Mouse (Mus musculus) urinary bladder, adult 2 months (tissue): ENCODE data around the gene Gm10073. TPM values are rescaled to one million over a fixed set of nuclear protein-coding genes. Genes with fewer than 3 reads are reported as not detected.
"Not testable (repeated sequence)": the region's sequence is repeated elsewhere in the genome, so short reads cannot be mapped to it uniquely, and the experiment has no call there.

ENCODE experiments used
- DNase-seq: peaks from one replicate; pipeline ENCODE4 v3.0.0; 2022; ENCODE audit warnings: low spot score
- polyA plus RNA-seq: library from polyadenylated mRNA; depleted of rRNA; stranded (reverse); fragments of >200 nt; gene quantifications from 2 replicates; pipeline ENCODE4 v1.2.3, GENCODE M21; 2012

Gm10073 gene
- polyA plus RNA-seq, 1 experiment, result 228 TPM

- DNase-seq, result no peak
Observed at GRCm38 (mm10) chr8:106599265-106599979, 26.2 kb upstream of the Gm10073 start.

DNA sequence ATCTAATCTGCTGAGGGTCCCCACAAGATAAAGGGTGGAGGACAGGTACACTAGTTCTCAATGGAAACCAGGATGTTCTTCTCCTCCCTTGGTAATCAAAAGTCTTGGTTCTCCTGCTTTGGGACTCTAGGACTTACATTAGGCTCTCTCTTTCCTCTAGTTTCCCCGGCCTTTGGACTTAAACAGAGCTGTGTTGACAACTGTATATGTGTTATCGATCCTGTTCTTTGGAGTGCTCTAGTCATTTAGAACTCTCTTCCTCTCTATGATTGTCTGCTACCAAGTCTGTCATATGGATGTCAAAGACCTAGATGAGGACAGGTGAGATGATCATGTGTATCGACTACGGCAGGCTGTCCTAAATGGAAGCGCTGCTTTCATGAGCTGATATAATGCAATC, 23.8 kb upstream of the Gm10073 start:
- no peak for DNase-seq

- not testable (repeated sequence) for DNase-seq
Observed at GRCm38 (mm10) chr8:106595623-106596022, 22.4 kb upstream of the Gm10073 start.

GRCm38 (mm10) chr8:106592458-106592857, 19.2 kb upstream of the Gm10073 start:
- no peak for DNase-seq

DNA sequence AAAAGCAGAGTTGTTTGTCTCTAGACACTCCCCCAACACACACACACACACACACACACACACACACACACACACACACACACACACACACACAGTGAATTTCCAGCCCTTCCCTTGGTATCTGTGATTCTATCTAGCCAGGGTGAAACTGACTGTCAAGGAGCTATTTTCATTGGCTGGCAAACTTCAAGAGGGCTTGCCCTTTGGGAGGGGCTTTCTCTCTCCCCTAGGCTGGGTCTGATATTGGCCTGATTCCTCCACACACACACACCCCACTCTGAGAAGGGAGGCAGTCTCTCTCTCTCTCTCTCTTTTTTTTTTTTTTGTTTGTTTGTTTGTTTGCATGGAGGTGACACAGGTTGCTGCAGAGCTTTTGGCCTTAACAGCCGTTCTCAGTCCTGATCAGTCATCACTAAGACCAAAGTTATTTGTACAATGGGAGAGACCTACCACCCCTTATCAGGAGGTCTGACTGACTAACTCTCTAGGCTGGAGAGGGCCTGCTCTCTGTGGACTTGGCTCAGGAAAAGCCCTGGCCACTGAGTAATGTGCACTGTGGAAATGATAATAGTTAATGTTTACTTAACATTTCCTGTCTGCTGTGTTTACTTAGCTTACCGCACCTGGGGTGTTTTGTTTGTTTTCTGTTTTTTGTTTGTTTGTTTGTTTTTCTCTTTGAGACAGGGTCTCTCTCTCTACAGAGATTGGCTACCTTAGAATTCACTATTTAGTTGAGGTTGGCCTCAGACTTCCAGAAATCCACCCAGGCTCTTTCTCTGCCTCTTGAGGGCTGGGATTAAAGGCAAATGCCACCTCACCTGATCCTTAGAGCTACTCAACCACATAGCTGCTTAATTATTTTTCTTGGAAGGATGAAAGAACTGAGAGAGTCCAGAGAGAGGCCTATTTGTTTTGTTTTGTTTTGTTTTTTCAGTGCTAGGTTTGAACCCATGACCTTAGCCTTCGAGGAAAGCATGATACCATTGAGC, 15.5 kb upstream of the Gm10073 start:
- DNase-seq, result no peak

GRCm38 (mm10) chr8:106586896-106587295, 13.6 kb upstream of the Gm10073 start:
- DNase-seq, result no peak

GRCm38 (mm10) chr8:106585671-106586037, 12.4 kb upstream of the Gm10073 start:
- DNase-seq, result no peak

DNA sequence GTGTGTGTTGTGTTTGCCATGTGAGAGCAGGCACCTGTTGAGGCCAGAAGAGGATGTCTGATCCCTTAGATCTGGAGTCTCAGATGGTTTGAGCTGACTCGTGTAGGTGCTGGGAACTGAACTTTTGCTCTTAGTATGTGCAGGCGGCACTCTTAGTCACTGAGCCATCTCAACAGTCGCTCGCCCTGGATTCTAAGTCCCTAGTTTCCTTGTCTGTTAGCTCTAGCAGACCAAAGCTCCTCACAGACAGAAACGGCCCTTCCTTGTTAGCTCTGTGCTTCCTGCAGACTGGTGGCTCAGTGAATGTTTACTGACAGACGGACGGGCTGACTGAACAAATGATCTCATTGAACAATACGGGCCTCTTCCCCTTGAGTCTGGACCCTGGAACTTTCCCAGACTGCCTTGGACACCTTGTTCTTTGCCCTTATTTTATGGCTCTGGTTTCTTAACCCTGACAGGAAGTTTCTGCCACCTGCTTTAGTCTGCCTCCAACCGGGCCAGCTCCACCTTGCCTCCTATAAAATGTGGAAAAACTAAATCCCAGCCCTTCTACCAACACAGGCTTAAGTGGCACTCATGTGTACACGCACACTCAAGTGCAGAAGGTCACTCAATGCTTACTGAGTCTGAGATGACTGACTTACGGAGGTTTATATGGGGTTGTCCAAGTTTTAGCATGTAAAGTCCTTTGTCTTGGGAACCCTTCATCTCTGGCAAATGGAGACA, 11.8 kb upstream of the Gm10073 start:
- DNase-seq, result no peak

GRCm38 (mm10) chr8:106581344-106582088, 8.3 kb upstream of the Gm10073 start:
- DNase-seq, result no peak

GRCm38 (mm10) chr8:106579510-106579909, 6.2 kb upstream of the Gm10073 start:
- DNase-seq, result no peak

DNA sequence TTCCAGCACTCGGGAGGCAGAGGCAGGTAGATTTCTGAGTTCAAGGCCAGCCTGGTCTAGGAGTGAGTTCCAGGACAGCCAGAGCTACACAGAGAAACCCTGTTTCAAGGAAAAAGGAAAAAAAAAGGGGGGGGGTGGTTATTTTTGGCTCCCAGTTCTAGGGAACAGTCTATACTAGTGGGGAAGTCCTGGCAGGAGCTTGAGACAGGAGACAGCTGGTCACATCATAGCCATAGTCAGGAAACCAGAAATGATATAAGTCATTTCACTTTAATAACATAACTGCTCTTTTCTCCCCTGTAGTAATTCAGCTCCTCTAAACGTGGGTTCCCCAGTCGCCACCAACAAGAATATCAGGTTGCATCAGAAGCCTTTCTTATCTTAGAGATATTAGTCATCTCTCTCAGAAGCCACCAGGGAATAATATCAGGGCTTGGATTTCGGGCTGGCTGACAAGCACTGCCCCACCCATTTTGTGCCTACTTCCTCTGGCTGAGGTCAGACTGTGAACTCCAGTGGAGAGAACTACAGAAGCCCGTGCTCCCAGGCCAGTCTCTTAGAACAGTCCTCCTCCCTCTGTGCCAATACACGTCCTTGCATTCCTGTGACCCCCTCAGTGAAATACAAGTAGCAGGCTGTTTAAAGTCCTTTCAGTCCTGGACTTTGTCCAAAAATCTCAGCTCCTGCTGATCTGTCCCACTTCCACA, 3.7 kb upstream of the Gm10073 start:
- no peak for DNase-seq

DNA sequence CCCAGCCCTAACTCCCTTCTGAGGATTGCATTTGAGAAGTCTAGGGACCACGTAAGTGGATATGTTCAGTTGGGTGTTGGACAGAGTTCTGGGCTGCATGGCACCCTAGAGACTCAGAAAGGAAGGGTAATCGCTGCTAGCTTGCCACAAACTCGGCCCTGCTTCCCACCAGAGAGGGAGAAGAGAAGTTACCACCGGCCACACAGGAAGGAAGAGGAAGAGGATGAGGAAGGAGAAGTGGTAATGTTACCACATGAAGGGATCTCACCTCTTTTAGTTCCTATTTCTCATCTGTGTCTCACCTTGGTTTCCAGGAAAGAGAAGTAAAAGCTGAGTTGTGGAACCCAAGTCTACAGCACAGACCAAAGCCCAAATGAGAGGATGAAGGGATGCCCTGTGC, 1.0 kb upstream of the Gm10073 start:
- no peak for DNase-seq

DNA sequence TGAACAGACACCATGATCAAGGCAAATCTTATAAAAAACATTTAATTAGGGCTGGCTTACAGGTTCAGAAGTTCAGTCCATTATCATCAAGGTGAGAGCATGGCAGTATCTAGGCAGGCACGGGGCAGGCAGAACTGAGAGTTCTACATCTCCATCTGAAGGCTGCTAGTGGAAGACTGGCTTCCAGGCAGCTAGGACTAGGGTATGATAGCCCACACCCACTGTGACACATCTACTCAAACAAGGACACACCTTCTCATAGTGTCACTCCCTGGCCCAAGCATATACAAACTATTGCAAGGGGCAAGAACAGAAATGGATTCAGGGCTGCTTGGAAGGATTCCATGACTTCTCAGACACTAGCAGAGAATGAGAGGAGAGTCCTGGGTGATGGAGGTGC, 1.1 kb downstream of the Gm10073 start:
- DNase-seq, result not testable (repeated sequence)

DNA sequence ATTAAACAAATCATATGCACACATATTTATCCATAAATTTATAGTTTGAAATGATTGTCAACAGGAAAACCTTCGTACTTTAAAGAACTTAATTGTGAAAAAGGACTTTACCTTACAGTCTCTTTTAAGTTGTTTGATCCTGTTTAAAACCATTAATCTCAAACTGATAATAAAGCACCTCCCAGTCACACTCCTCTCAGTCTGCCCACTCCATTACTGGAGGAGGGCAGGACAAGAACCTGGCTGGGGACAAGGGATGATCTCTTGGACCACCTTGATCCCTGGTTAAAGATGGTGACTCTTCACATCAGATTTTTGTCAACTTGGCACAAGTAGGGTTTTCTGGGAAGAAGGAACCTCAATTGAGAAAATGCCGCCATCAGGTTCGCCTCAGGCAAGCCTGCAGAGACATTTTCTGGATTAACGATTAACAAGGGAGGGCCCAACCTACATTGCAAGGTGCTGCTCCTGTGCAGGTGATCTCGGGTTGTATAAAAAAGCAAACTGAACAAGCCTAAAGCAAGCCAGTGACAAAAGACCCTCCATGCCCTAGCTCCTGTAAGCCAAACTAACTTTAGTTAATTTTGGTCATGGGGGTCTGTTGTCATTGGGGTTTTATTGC, 1.6 kb downstream of the Gm10073 start:
- no peak for DNase-seq

DNA sequence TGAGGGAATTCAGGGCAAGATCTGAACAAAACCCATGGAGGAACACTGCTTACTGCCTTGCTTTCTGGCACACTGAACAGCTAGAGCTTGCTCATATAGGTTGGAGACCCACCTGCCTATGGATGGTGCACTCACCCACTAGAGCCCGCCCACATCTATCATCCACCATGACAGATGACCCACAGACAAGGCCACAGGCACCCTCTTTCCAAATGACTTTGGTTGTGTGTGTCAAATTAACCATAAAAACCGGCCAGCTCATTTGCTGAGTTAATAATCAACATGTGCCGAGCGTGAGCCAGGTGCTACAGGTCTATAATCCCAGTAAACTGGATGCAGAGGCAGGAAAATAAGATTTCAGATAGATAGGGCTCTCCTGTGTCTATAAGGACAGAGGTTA, 2.9 kb downstream of the Gm10073 start:
- no peak for DNase-seq

- no peak for DNase-seq
Observed at GRCm38 (mm10) chr8:106569006-106569405, 4.3 kb downstream of the Gm10073 start.

DNA sequence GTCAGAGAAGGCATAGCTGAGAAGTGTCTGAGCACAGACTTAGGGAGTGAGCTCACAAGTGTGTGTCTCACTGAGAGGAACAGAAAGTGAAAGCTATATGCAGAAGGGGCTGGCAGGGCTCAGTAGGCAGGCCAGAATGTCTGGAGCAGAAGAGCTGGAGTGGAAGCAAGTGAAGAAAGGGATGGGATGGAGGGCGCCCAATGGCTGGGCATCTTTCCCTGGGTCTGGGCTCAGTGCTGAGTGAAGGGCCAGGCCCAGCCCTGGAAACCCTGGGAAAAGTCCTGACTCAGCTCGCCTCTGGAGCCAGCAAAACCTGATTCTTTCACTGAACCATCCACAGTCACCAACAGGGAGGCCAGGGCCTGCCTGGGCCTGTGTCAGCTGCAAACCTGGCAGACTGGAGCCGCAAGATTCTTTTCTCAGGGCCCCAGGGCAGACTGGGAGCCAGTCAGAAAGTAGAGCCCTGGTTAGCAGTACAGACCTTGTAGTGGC, 9.5 kb downstream of the Gm10073 start:
- DNase-seq, result peak; percentile 64

GRCm38 (mm10) chr8:106561097-106561865, 12.0 kb downstream of the Gm10073 start:
- DNase-seq, result peak; percentile 67

- DNase-seq, result no peak
Observed at GRCm38 (mm10) chr8:106559844-106560243, 13.4 kb downstream of the Gm10073 start.
